Mouse (Mus musculus) forebrain, embryonic 15.5 days (tissue): ENCODE data around the gene Heatr6. TPM values are rescaled to one million over a fixed set of nuclear protein-coding genes. Genes with fewer than 3 reads are reported as not detected.
A peak's percentile ranks its signal among the peaks of the same experiment; 100 is the strongest.

Experiments
- ATAC-seq: fragments of 200-750 bp; cut with Nextera tagmentation; replicated peaks from 2 replicates; pipeline ENCODE4 v1.8.0; 2017; ENCODE audit warnings: mild to moderate bottlenecking, moderate TSS enrichment, moderate library complexity
- H3K27ac ChIP-seq: fragments of 300-500 bp; sonication (generic); replicated peaks from 2 replicates; pipeline ENCODE4 v1.5.1; 2015; ENCODE audit warnings: mild to moderate bottlenecking, inconsistent platforms
- H3K27me3 ChIP-seq: fragments of 300-500 bp; sonication (generic); 2 replicates; pipeline ENCODE4 v1.6.1; 2015; ENCODE audit warnings: inconsistent platforms
- H3K36me3 ChIP-seq: fragments of 300-500 bp; sonication (generic); 2 replicates; pipeline ENCODE4 v1.6.1; 2015; ENCODE audit warnings: mild to moderate bottlenecking, inconsistent platforms
- H3K4me1 ChIP-seq: fragments of 300-500 bp; sonication (generic); 2 replicates; pipeline ENCODE4 v1.6.1; 2015; ENCODE audit warnings: inconsistent platforms
- H3K4me2 ChIP-seq: fragments of 300-500 bp; sonication (generic); replicated peaks from 2 replicates; pipeline ENCODE4 v1.6.1; 2015; ENCODE audit warnings: mild to moderate bottlenecking, inconsistent platforms
- H3K4me3 ChIP-seq: fragments of 300-500 bp; sonication (generic); 2 replicates; pipeline ENCODE4 v1.5.1; 2015; ENCODE audit warnings: mild to moderate bottlenecking, inconsistent platforms
- H3K9ac ChIP-seq: fragments of 300-500 bp; sonication (generic); replicated peaks from 2 replicates; pipeline ENCODE4 v1.6.1; 2015; ENCODE audit warnings: mild to moderate bottlenecking, inconsistent platforms
- H3K9me3 ChIP-seq: fragments of 300-500 bp; sonication (generic); 2 replicates; pipeline ENCODE4 v1.6.1; 2016; ENCODE audit warnings: inconsistent platforms
- whole genome bisulfite sequencing: fragments of 180-500 bp; shearing (Covaris S2); methylation state at CpG from one replicate; pipeline ENCODE4 v1.1.7; 2015; ENCODE audit warnings: mixed read lengths; 5-methylcytosine and 5-hydroxymethylcytosine counted together
- polyA plus RNA-seq: library from polyadenylated mRNA; unstranded; fragments of >200 nt; fragmentation: Nextera tagmentation; extraction: Ambion mirVana; gene quantifications from 2 replicates; pipeline ENCODE4 v1.2.1, GENCODE M21; 2015

Gene Heatr6
- polyA plus RNA-seq, result 42.4 TPM in 2 replicates

GRCm38 (mm10) chr11:83753581-83754181, at the start of gene Heatr6:
Gene Heatr6, plus strand, starts transcription at chr11:83753696.
- WGBS, result under 1% methylated on average over 46 of the region's 47 CpGs
- peak; percentile 98 for ATAC-seq

GRCm38 (mm10) chr11:83703705-83704104, 49.8 kb upstream of the Heatr6 start, which contains the start of gene Wfdc17:
Gene Wfdc17, plus strand, starts transcription at chr11:83703991.
- Histone ChIP-seq H3K27ac (no peak within 1 kb of the TSS), H3K36me3 (no peaks in the 10 kb centered on the region), H3K9ac (no peak within 1 kb of the TSS), H3K9me3 (no peaks in the 10 kb centered on the region), H3K4me3 (no peak within 1 kb of the TSS), H3K4me2 (no peak within 1 kb of the TSS), H3K27me3 (no peaks in the 10 kb centered on the region), H3K4me1 (no peaks in the 10 kb centered on the region)
- no peak for ATAC-seq
- WGBS, result 71% methylated on average over 1 of the region's 1 CpGs

More at GRCm38 (mm10) chr11:83753581-83754181, at the start of gene Heatr6:
- Histone ChIP-seq H3K9ac (peak within 1 kb of the TSS; percentile 93), H3K36me3 (peaks cover 28% of the 10 kb centered on the region), H3K4me3 (peak within 1 kb of the TSS; percentile 92), H3K4me1 (peaks cover 24% of the 10 kb centered on the region), H3K9me3 (no peaks in the 10 kb centered on the region), H3K4me2 (peak within 1 kb of the TSS; percentile 56), H3K27me3 (peaks cover 12% of the 10 kb centered on the region; the same call in 1 of the 2 replicates), H3K27ac (peak within 1 kb of the TSS; percentile 93)

GRCm38 (mm10) chr11:83708715-83709114, 44.8 kb upstream of the Heatr6 start, which contains the start of gene Wfdc18:
Gene Wfdc18, plus strand, starts transcription at chr11:83709015.
- H3K4me2 ChIP-seq, result no peak within 1 kb of the TSS
- H3K4me1 ChIP-seq, result no peaks in the 10 kb centered on the region
- no peak for ATAC-seq
- H3K27me3 ChIP-seq, result no peaks in the 10 kb centered on the region
- no peak within 1 kb of the TSS for H3K9ac ChIP-seq
- no peak within 1 kb of the TSS for H3K4me3 ChIP-seq
- WGBS, result 72% methylated on average over 4 of the region's 4 CpGs
- no peak within 1 kb of the TSS for H3K27ac ChIP-seq
- H3K9me3 ChIP-seq, result no peaks in the 10 kb centered on the region
- H3K36me3 ChIP-seq, result no peaks in the 10 kb centered on the region

- Histone ChIP-seq H3K9me3 (no peaks in the 10 kb centered on the region), H3K27me3 (no peaks in the 10 kb centered on the region), H3K27ac (no peak overlapping the region), H3K4me1 (no peaks in the 10 kb centered on the region), H3K4me3 (no peak overlapping the region), H3K4me2 (no peak overlapping the region), H3K9ac (no peak overlapping the region), H3K36me3 (no peaks in the 10 kb centered on the region)
- ATAC-seq, result no peak
- 95% methylated on average over 5 of the region's 5 CpGs for WGBS
Measured at GRCm38 (mm10) chr11:83709683-83710082, 43.8 kb upstream of the Heatr6 start.

GRCm38 (mm10) chr11:83712671-83713070, 40.8 kb upstream of the Heatr6 start:
- Histone ChIP-seq H3K27me3 (no peaks in the 10 kb centered on the region), H3K9me3 (no peaks in the 10 kb centered on the region), H3K4me2 (no peak overlapping the region), H3K4me1 (no peaks in the 10 kb centered on the region), H3K4me3 (no peak overlapping the region), H3K27ac (no peak overlapping the region), H3K36me3 (no peaks in the 10 kb centered on the region), H3K9ac (no peak overlapping the region)
- no peak for ATAC-seq
- WGBS, result 60% methylated on average over 1 of the region's 1 CpGs

GRCm38 (mm10) chr11:83713925-83714324, 39.6 kb upstream of the Heatr6 start:
- Histone ChIP-seq H3K4me2 (no peak overlapping the region), H3K4me3 (no peak overlapping the region), H3K9me3 (no peaks in the 10 kb centered on the region), H3K27ac (no peak overlapping the region), H3K9ac (no peak overlapping the region), H3K4me1 (no peaks in the 10 kb centered on the region), H3K36me3 (no peaks in the 10 kb centered on the region), H3K27me3 (no peaks in the 10 kb centered on the region)
- 90% methylated on average over 2 of the region's 2 CpGs for WGBS
- ATAC-seq, result no peak

- H3K4me1 ChIP-seq, result no peaks in the 10 kb centered on the region
- H3K9me3 ChIP-seq, result no peaks in the 10 kb centered on the region
- 87% methylated on average over 6 of the region's 6 CpGs for WGBS
- no peak for ATAC-seq
- H3K4me2 ChIP-seq, result no peak overlapping the region
- no peaks in the 10 kb centered on the region for H3K27me3 ChIP-seq
- H3K36me3 ChIP-seq, result no peaks in the 10 kb centered on the region
- no peak overlapping the region for H3K4me3 ChIP-seq
- H3K9ac ChIP-seq, result no peak overlapping the region
- H3K27ac ChIP-seq, result no peak overlapping the region
Measured at GRCm38 (mm10) chr11:83717042-83717665, 36.3 kb upstream of the Heatr6 start.

- Histone ChIP-seq H3K9me3 (no peaks in the 10 kb centered on the region), H3K27ac (no peak overlapping the region), H3K27me3 (no peaks in the 10 kb centered on the region), H3K4me3 (no peak overlapping the region), H3K4me1 (no peaks in the 10 kb centered on the region), H3K36me3 (no peaks in the 10 kb centered on the region), H3K9ac (no peak overlapping the region), H3K4me2 (no peak overlapping the region)
- no peak for ATAC-seq
Measured at GRCm38 (mm10) chr11:83720766-83721165, 32.7 kb upstream of the Heatr6 start.

- WGBS, result 78% methylated on average over 3 of the region's 3 CpGs
- Histone ChIP-seq H3K9me3 (no peaks in the 10 kb centered on the region), H3K36me3 (no peaks in the 10 kb centered on the region), H3K4me2 (no peak overlapping the region), H3K4me1 (no peaks in the 10 kb centered on the region), H3K4me3 (no peak overlapping the region), H3K27ac (no peak overlapping the region), H3K9ac (no peak overlapping the region), H3K27me3 (no peaks in the 10 kb centered on the region)
- ATAC-seq, result no peak
Measured at GRCm38 (mm10) chr11:83728757-83729432, 24.6 kb upstream of the Heatr6 start.

GRCm38 (mm10) chr11:83731116-83731515, 22.4 kb upstream of the Heatr6 start:
- no peaks in the 10 kb centered on the region for H3K4me1 ChIP-seq
- no peak overlapping the region for H3K27ac ChIP-seq
- no peak for ATAC-seq
- H3K4me3 ChIP-seq, result no peak overlapping the region
- no peak overlapping the region for H3K4me2 ChIP-seq
- no peaks in the 10 kb centered on the region for H3K36me3 ChIP-seq
- 87% methylated on average over 1 of the region's 1 CpGs for WGBS
- H3K27me3 ChIP-seq, result no peaks in the 10 kb centered on the region
- no peaks in the 10 kb centered on the region for H3K9me3 ChIP-seq
- no peak overlapping the region for H3K9ac ChIP-seq

- no peak for ATAC-seq
- Histone ChIP-seq H3K36me3 (no peaks in the 10 kb centered on the region), H3K9me3 (no peaks in the 10 kb centered on the region), H3K27ac (no peak overlapping the region), H3K4me3 (no peak overlapping the region), H3K27me3 (no peaks in the 10 kb centered on the region), H3K4me1 (no peaks in the 10 kb centered on the region), H3K9ac (no peak overlapping the region), H3K4me2 (no peak overlapping the region)
- WGBS, result 81% methylated on average over 5 of the region's 5 CpGs
Measured at GRCm38 (mm10) chr11:83733071-83733640, 20.3 kb upstream of the Heatr6 start.

GRCm38 (mm10) chr11:83734215-83734614, 19.3 kb upstream of the Heatr6 start:
- no peak for ATAC-seq
- H3K4me1 ChIP-seq, result no peaks in the 10 kb centered on the region
- H3K4me2 ChIP-seq, result no peak overlapping the region
- H3K4me3 ChIP-seq, result no peak overlapping the region
- H3K27me3 ChIP-seq, result no peaks in the 10 kb centered on the region
- H3K27ac ChIP-seq, result no peak overlapping the region
- no peaks in the 10 kb centered on the region for H3K36me3 ChIP-seq
- H3K9ac ChIP-seq, result no peak overlapping the region
- 90% methylated on average over 1 of the region's 1 CpGs for WGBS
- no peaks in the 10 kb centered on the region for H3K9me3 ChIP-seq
